Mouse (Mus musculus) midbrain, embryonic 11.5 days (tissue): ENCODE measurements around the gene Olfr808. TPM values are rescaled to one million over a fixed set of nuclear protein-coding genes. Genes with fewer than 3 reads are reported as not detected.

Experiments
- ATAC-seq: fragments of 200-750 bp; cut with Nextera tagmentation; 2 replicates; pipeline ENCODE4 v1.8.0; 2017; ENCODE audit warnings: moderate TSS enrichment, moderate library complexity; ENCODE audit not compliant: low FRiP score
- DNase-seq: peaks from one replicate; pipeline ENCODE4 v3.0.0; 2015; ENCODE audit warnings: low spot score; ENCODE audit errors: missing footprints
- H3K27ac ChIP-seq: fragments of 300-500 bp; sonication (generic); 2 replicates; pipeline ENCODE4 v1.5.1; 2014; ENCODE audit warnings: low read depth, low read length
- H3K27me3 ChIP-seq: fragments of 300-500 bp; sonication (generic); 2 replicates; pipeline ENCODE4 v1.6.1; 2014; ENCODE audit warnings: mild to moderate bottlenecking, low read length, moderate library complexity, mixed read lengths; ENCODE audit not compliant: control insufficient read depth, insufficient read depth
- H3K36me3 ChIP-seq: fragments of 300-500 bp; sonication (generic); 2 replicates; pipeline ENCODE4 v1.6.1; 2014; ENCODE audit warnings: mild to moderate bottlenecking, low read length, moderate library complexity, mixed read lengths; ENCODE audit not compliant: control insufficient read depth, insufficient read depth
- H3K4me1 ChIP-seq: fragments of 300-500 bp; sonication (generic); 2 replicates; pipeline ENCODE4 v1.6.1; 2014; ENCODE audit warnings: low read length; ENCODE audit not compliant: control insufficient read depth, insufficient read depth
- H3K4me2 ChIP-seq: fragments of 300-500 bp; sonication (generic); 2 replicates; pipeline ENCODE4 v1.6.1; 2014; ENCODE audit warnings: mild to moderate bottlenecking, moderate library complexity
- H3K4me3 ChIP-seq: fragments of 300-500 bp; sonication (generic); 2 replicates; pipeline ENCODE4 v1.5.1; 2014; ENCODE audit warnings: low read depth, low read length
- H3K9ac ChIP-seq: fragments of 300-500 bp; sonication (generic); 2 replicates; pipeline ENCODE4 v1.6.1; 2014; ENCODE audit warnings: low read length
- H3K9me3 ChIP-seq: fragments of 300-500 bp; sonication (generic); 2 replicates; pipeline ENCODE4 v1.6.1; 2016; ENCODE audit warnings: low read length; ENCODE audit not compliant: control insufficient read depth
- WGBS: fragments of 180-500 bp; shearing (Covaris S2); extraction: QIAGEN DNeasy Blood & Tissue Kit; methylation state at CpG from one replicate; pipeline ENCODE4 v1.1.7; 2014; 5-methylcytosine and 5-hydroxymethylcytosine counted together
- polyA plus RNA-seq: library from polyadenylated mRNA; unstranded; fragments of >200 nt; fragmentation: Nextera tagmentation; extraction: Ambion mirVana; gene quantifications from 2 replicates; pipeline ENCODE4 v1.2.1, GENCODE M21; 2014

The Olfr808 gene
- not detected in 2 replicates for polyA plus RNA-seq

- no peaks in the 10 kb centered on the region for H3K36me3 ChIP-seq
- no peak within 1 kb of the TSS for H3K9ac ChIP-seq
- H3K4me2 ChIP-seq: no peak within 1 kb of the TSS
- 90% methylated on average over 1 of the region's 1 CpGs for WGBS
- no peaks in the 10 kb centered on the region for H3K9me3 ChIP-seq
- DNase-seq: no peak
- ATAC-seq: no peak
- no peak within 1 kb of the TSS for H3K4me3 ChIP-seq
- no peaks in the 10 kb centered on the region for H3K4me1 ChIP-seq
- H3K27me3 ChIP-seq: no peaks in the 10 kb centered on the region
- H3K27ac ChIP-seq: no peak within 1 kb of the TSS
Measured at GRCm38 (mm10) chr10:129765182-129765581, at the start of gene Olfr808. TSS of gene Olfr808 (plus strand) at chr10:129765482.

GRCm38 (mm10) chr10:129729275-129729674, 36.0 kb upstream of the Olfr808 start, which contains the start of gene Olfr805:
TSS of gene Olfr805 (minus strand) at chr10:129729375.
- H3K4me2 ChIP-seq: no peak within 1 kb of the TSS
- H3K4me3 ChIP-seq: no peak within 1 kb of the TSS
- no peaks in the 10 kb centered on the region for H3K9me3 ChIP-seq
- no peaks in the 10 kb centered on the region for H3K27me3 ChIP-seq
- no peak within 1 kb of the TSS for H3K9ac ChIP-seq
- no peak within 1 kb of the TSS for H3K27ac ChIP-seq
- 93% methylated on average over 2 of the region's 2 CpGs for WGBS
- DNase-seq (no peak), ATAC-seq (no peak)
- H3K36me3 ChIP-seq: no peaks in the 10 kb centered on the region
- H3K4me1 ChIP-seq: no peaks in the 10 kb centered on the region

- no peak for ATAC-seq
- H3K4me2 ChIP-seq: no peak within 1 kb of the TSS
- no peaks in the 10 kb centered on the region for H3K36me3 ChIP-seq
- H3K4me1 ChIP-seq: no peaks in the 10 kb centered on the region
- H3K27ac ChIP-seq: no peak within 1 kb of the TSS
- no peaks in the 10 kb centered on the region for H3K9me3 ChIP-seq
- no peaks in the 10 kb centered on the region for H3K27me3 ChIP-seq
- DNase-seq: no peak
- H3K9ac ChIP-seq: no peak within 1 kb of the TSS
- H3K4me3 ChIP-seq: no peak within 1 kb of the TSS
Measured at GRCm38 (mm10) chr10:129741821-129742220, 23.5 kb upstream of the Olfr808 start, which contains the start of gene Olfr806. TSS of gene Olfr806 (minus strand) at chr10:129741921.

- no peak for DNase-seq
- no peak within 1 kb of the TSS for H3K9ac ChIP-seq
- no peaks in the 10 kb centered on the region for H3K9me3 ChIP-seq
- no peak within 1 kb of the TSS for H3K27ac ChIP-seq
- no peak for ATAC-seq
- no peaks in the 10 kb centered on the region for H3K36me3 ChIP-seq
- H3K27me3 ChIP-seq: no peaks in the 10 kb centered on the region
- 88% methylated on average over 1 of the region's 1 CpGs for WGBS
- no peak within 1 kb of the TSS for H3K4me2 ChIP-seq
- H3K4me1 ChIP-seq: no peaks in the 10 kb centered on the region
- no peak within 1 kb of the TSS for H3K4me3 ChIP-seq
Measured at GRCm38 (mm10) chr10:129757693-129758092, 7.6 kb upstream of the Olfr808 start, which contains the start of gene Olfr807. TSS of gene Olfr807 (minus strand) at chr10:129757793.

- H3K4me2 ChIP-seq: no peak within 1 kb of the TSS
- ATAC-seq (no peak), DNase-seq (no peak)
- H3K36me3 ChIP-seq: no peaks in the 10 kb centered on the region
- no peaks in the 10 kb centered on the region for H3K9me3 ChIP-seq
- H3K4me1 ChIP-seq: no peaks in the 10 kb centered on the region
- no peaks in the 10 kb centered on the region for H3K27me3 ChIP-seq
- no peak within 1 kb of the TSS for H3K27ac ChIP-seq
- H3K9ac ChIP-seq: no peak within 1 kb of the TSS
- H3K4me3 ChIP-seq: no peak within 1 kb of the TSS
Measured at GRCm38 (mm10) chr10:129774338-129774737, 9.1 kb downstream of the Olfr808 start, which contains the start of gene Olfr809. TSS of gene Olfr809 (plus strand) at chr10:129774638.

GRCm38 (mm10) chr10:129778123-129778522, 12.8 kb downstream of the Olfr808 start:
- no peak overlapping the region for H3K4me3 ChIP-seq
- no peak for ATAC-seq
- no peak overlapping the region for H3K27ac ChIP-seq

GRCm38 (mm10) chr10:129794817-129795216, 29.5 kb downstream of the Olfr808 start, which contains the start of gene Olfr810:
TSS of gene Olfr810 (minus strand) at chr10:129794917.
- Histone ChIP-seq H3K9ac (no peak within 1 kb of the TSS), H3K9me3 (no peaks in the 10 kb centered on the region), H3K4me3 (no peak within 1 kb of the TSS), H3K4me1 (no peaks in the 10 kb centered on the region), H3K4me2 (no peak within 1 kb of the TSS), H3K36me3 (no peaks in the 10 kb centered on the region), H3K27me3 (no peaks in the 10 kb centered on the region), H3K27ac (no peak within 1 kb of the TSS)
- no peak for DNase-seq
- no peak for ATAC-seq

More at GRCm38 (mm10) chr10:129778123-129778522, 12.8 kb downstream of the Olfr808 start:
- Histone ChIP-seq H3K9me3 (no peaks in the 10 kb centered on the region), H3K4me2 (no peak overlapping the region), H3K9ac (no peak overlapping the region), H3K27me3 (no peaks in the 10 kb centered on the region), H3K4me1 (no peaks in the 10 kb centered on the region), H3K36me3 (no peaks in the 10 kb centered on the region)
- no peak for DNase-seq

GRCm38 (mm10) chr10:129804296-129804695, 39.0 kb downstream of the Olfr808 start, which contains the start of gene Olfr811:
TSS of gene Olfr811 (minus strand) at chr10:129804396.
- Histone ChIP-seq H3K9ac (no peak within 1 kb of the TSS), H3K4me1 (no peaks in the 10 kb centered on the region), H3K36me3 (no peaks in the 10 kb centered on the region), H3K4me2 (no peak within 1 kb of the TSS), H3K9me3 (no peaks in the 10 kb centered on the region), H3K27ac (no peak within 1 kb of the TSS), H3K4me3 (no peak within 1 kb of the TSS), H3K27me3 (no peaks in the 10 kb centered on the region)
- 83% methylated on average over 4 of the region's 4 CpGs for WGBS
- ATAC-seq (no peak), DNase-seq (no peak)
